Mouse (Mus musculus) CD4-positive, CD25-positive, alpha-beta regulatory T cell, adult 4 months (primary cell): Measurements from ENCODE around the gene Nfu1. TPM values are rescaled to one million over a fixed set of nuclear protein-coding genes. Genes with fewer than 3 reads are reported as not detected.

ENCODE experiments used
- ATAC-seq: one replicate; pipeline ENCODE4 v1.8.0; 2017
- polyA plus RNA-seq, 2 experiments: library from polyadenylated mRNA; unstranded; fragments of 100-300 nt; shearing (Covaris generic); gene quantifications; one replicate each; pipeline ENCODE4 v1.2.1; 2017

Nfu1 gene
- polyA plus RNA-seq, 2 experiments from 2014 or later, result 145 to 167 TPM

DNA sequence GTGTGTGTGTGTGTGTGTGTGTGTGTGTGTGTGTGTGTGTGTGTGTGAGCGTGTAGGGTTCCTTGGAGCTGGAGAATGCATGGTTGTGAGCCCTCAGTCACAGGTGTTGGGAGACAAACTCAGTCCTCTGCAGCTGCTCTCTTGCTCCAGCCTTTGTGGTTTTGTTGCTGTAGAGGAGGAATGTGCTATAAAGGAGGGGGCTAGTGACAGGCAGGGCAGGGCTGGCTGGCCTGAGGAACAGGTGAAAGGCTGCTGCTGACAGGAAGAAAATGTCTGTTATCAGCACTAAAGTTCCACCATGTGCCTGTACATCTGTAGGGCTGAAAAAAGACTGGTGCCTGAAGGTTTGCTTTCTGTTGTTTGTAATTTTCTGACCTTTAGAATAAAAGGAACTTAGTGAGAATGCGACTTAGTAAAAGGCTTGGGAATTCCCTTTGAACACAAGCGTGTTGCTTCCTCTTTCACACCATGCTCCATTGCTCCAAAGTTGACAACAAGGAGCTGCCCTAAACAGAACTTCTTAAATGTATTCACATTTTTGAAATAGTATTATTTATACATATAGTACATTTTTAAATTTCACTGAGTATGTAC lies 66.2 kb downstream of the Nfu1 start:
- ATAC-seq, result no peak

Other genes with a start within 250 kb of the Nfu1 start
- gene Anxa4, start 215.7 kb upstream of the Nfu1 start, polyA plus RNA-seq, result 10 to 100 TPM; 22.6 to 24.4 TPM
- 10 to 100 TPM; 22.8 to 29.2 TPM for gene Aak1, start 159.7 kb upstream of the Nfu1 start, polyA plus RNA-seq
- 10 to 100 TPM; 21.8 to 27.7 TPM for gene Gfpt1, start 33.6 kb downstream of the Nfu1 start, polyA plus RNA-seq
- gene D6Ertd527e, start 95.5 kb downstream of the Nfu1 start, polyA plus RNA-seq, result not detected